In genomic region chr9:65101686-65102376, GRCm38 (mm10) we compare ENCODE assay signal across 9 mouse cellular contexts. TPM values are rescaled to one million over a fixed set of nuclear protein-coding genes. Genes with fewer than 3 reads are reported as not detected.
DNase-seq lines count a peak whose midpoint lies in the region; ATAC-seq and TF ChIP-seq lines count a peak whose summit lies in the region.
"Had no signal": no experiment of that assay in that cellular context is flagged by ENCODE, and none has a peak within 500 bp of the region (broad histone marks: within the 10 kb centered on the region; RNA-seq: fewer than 3 reads in every experiment).

No protein-coding gene starts in this region.

- under 1% methylated on average over 39 of the region's 39 CpGs for WGBS in hindbrain, embryonic 13.5 days
- 1% methylated on average over 39 of the region's 39 CpGs for WGBS in liver, embryonic 12.5 days (ENCODE audit: insufficient replicate concordance)
- WGBS in neural tube, embryonic 14.5 days, result 0% methylated on average over 39 of the region's 39 CpGs

- H3K36me3 ChIP-seq in hindbrain, embryonic 13.5 days, result no peaks in the 10 kb centered on the region
- H3K36me3 ChIP-seq in liver, embryonic 12.5 days, result no peaks in the 10 kb centered on the region
- H3K36me3 ChIP-seq in neural tube, embryonic 14.5 days (ENCODE audit: control insufficient read depth, insufficient read depth, low read length), result no peaks in the 10 kb centered on the region

- H3K4me3 ChIP-seq in layer of hippocampus, adult 2 months, result peak overlapping the region; percentile 62
- H3K4me3 ChIP-seq in hindbrain, embryonic 13.5 days, result peak overlapping the region; percentile 79
- H3K4me3 ChIP-seq in liver, embryonic 12.5 days, result peak overlapping the region; percentile 62
- H3K4me3 ChIP-seq in neural tube, embryonic 14.5 days (ENCODE audit: low read depth, low read length), result peak overlapping the region; percentile 72

- peak overlapping the region; percentile 88 for H3K27ac ChIP-seq in layer of hippocampus, adult 2 months
- H3K27ac ChIP-seq in hindbrain, embryonic 13.5 days, result peak overlapping the region; percentile 87
- H3K27ac ChIP-seq in liver, embryonic 12.5 days, result peak overlapping the region; percentile 76
- peak overlapping the region; percentile 74 for H3K27ac ChIP-seq in neural tube, embryonic 14.5 days (ENCODE audit: low read depth, low read length)

- TF ChIP-seq CTCF in layer of hippocampus, adult 2 months (conservative IDR thresholded peaks at IDR 0.05), result no peak

- H3K9ac ChIP-seq in hindbrain, embryonic 13.5 days, result peak overlapping the region; percentile 92
- peak overlapping the region; percentile 68 for H3K9ac ChIP-seq in liver, embryonic 12.5 days
- H3K9ac ChIP-seq in neural tube, embryonic 14.5 days (replicated peaks; ENCODE audit: low read depth, low read length), result peak overlapping the region; percentile 77

- H3K4me2 ChIP-seq in hindbrain, embryonic 13.5 days, result peak overlapping the region; percentile 96
- peak overlapping the region; percentile 88 for H3K4me2 ChIP-seq in liver, embryonic 12.5 days
- H3K4me2 ChIP-seq in neural tube, embryonic 14.5 days (ENCODE audit: low read depth, low read length), result peak overlapping the region; percentile 97

- H3K9me3 ChIP-seq in hindbrain, embryonic 13.5 days, result no peaks in the 10 kb centered on the region
- no peaks in the 10 kb centered on the region; the same call in none of the 2 replicates for H3K9me3 ChIP-seq in liver, embryonic 12.5 days (replicated peaks)
- no peaks in the 10 kb centered on the region for H3K9me3 ChIP-seq in neural tube, embryonic 14.5 days (ENCODE audit: control insufficient read depth, low read length)

- DNase-seq in layer of hippocampus, adult 2 months (ENCODE audit: low spot score in 2 of 2), result peak in 1 of 2 experiments; percentile 32
- DNase-seq in layer of hippocampus, adult 9-11 months, result no peak
- DNase-seq in cerebellum, adult 9-10 months, result peak; percentile 27

- ATAC-seq in frontal cortex, adult (ENCODE audit: low TSS enrichment), result peak; percentile 30
- ATAC-seq in hindbrain, embryonic 13.5 days (ENCODE audit: low FRiP score), result peak; percentile 62
- ATAC-seq in liver, embryonic 12.5 days, result peak; percentile 53
- ATAC-seq in neural tube, embryonic 14.5 days (ENCODE audit: low read depth), result peak; percentile 68
- ATAC-seq in megakaryocyte-erythroid progenitor cell, adult 5-6 weeks (replicated peaks; ENCODE audit: low FRiP score, low TSS enrichment, poor library complexity, severe bottlenecking), result no peak

- peaks cover 33% of the 10 kb centered on the region for H3K4me1 ChIP-seq in hindbrain, embryonic 13.5 days (replicated peaks)
- H3K4me1 ChIP-seq in liver, embryonic 12.5 days, result peaks cover 9% of the 10 kb centered on the region
- H3K4me1 ChIP-seq in neural tube, embryonic 14.5 days (ENCODE audit: control insufficient read depth, insufficient read depth, low read length), result peaks cover 8% of the 10 kb centered on the region; the same call in 1 of the 2 replicates

- H3K27me3 ChIP-seq in hindbrain, embryonic 13.5 days, result no peaks in the 10 kb centered on the region
- peaks cover 83% of the 10 kb centered on the region for H3K27me3 ChIP-seq in liver, embryonic 12.5 days (replicated peaks)
- no peaks in the 10 kb centered on the region for H3K27me3 ChIP-seq in neural tube, embryonic 14.5 days (ENCODE audit: control insufficient read depth, insufficient read depth, low read length)

RNA-seq across cellular contexts. Expression of gene Igdcc4, which starts 0.5 kb away (rescaled TPM):
- 10 to 100 TPM; 34.7 to 38.8 TPM for total RNA-seq in layer of hippocampus, adult 2 months (2021)
- 9.7 TPM in 2 replicates for polyA plus RNA-seq in hindbrain, embryonic 13.5 days (2015; fragmentation: Nextera tagmentation; extraction: Ambion mirVana)
- 5.6 and 6.3 TPM in 2 replicates for polyA plus RNA-seq in liver, embryonic 12.5 days (2016; fragmentation: Nextera tagmentation; extraction: Ambion mirVana)
- polyA plus RNA-seq in neural tube, embryonic 14.5 days (2014; fragmentation: Nextera tagmentation; extraction: Ambion mirVana), result 15.6 and 19.4 TPM in 2 replicates
- 0.35 TPM in 1 of 2 replicates, not detected in the other for total RNA-seq in megakaryocyte-erythroid progenitor cell, adult 5-6 weeks (2014; fragmentation: Nextera tagmentation)
- 0.42 TPM in 1 of 2 replicates, not detected in the other for total RNA-seq in megakaryocyte-erythroid progenitor cell, adult 5-6 weeks (2017)

RNA-seq across cellular contexts. Expression of gene Igdcc3, which starts 39.2 kb away (rescaled TPM):
- 1 to 10 TPM; 3.5 to 4.9 TPM for total RNA-seq in layer of hippocampus, adult 2 months (2021)
- 13.8 and 15.5 TPM in 2 replicates for polyA plus RNA-seq in hindbrain, embryonic 13.5 days (2015; fragmentation: Nextera tagmentation; extraction: Ambion mirVana)
- 0.75 and 0.79 TPM in 2 replicates for polyA plus RNA-seq in liver, embryonic 12.5 days (2016; fragmentation: Nextera tagmentation; extraction: Ambion mirVana)
- 9.9 and 10.1 TPM in 2 replicates for polyA plus RNA-seq in neural tube, embryonic 14.5 days (2014; fragmentation: Nextera tagmentation; extraction: Ambion mirVana)
- total RNA-seq in megakaryocyte-erythroid progenitor cell, adult 5-6 weeks (2014; fragmentation: Nextera tagmentation), result not detected in 2 replicates
- not detected in 2 replicates for total RNA-seq in megakaryocyte-erythroid progenitor cell, adult 5-6 weeks (2017)
- total RNA-seq: MEL had no signal
